Mouse (Mus musculus) embryonic facial prominence, embryonic 10.5 days (tissue): Measurements from ENCODE around the gene Aox2. TPM values are rescaled to one million over a fixed set of nuclear protein-coding genes. Genes with fewer than 3 reads are reported as not detected.
A peak's percentile ranks its signal among the peaks of the same experiment; 100 is the strongest.

Experiments used
- DNase-seq: peaks from one replicate; pipeline ENCODE4 v3.0.0-alpha.2; 2017; ENCODE audit warnings: low spot score
- H3K27ac ChIP-seq: fragments of 300-500 bp; sonication (generic); replicated peaks from 2 replicates; pipeline ENCODE4 v1.5.1; 2016; ENCODE audit warnings: mild to moderate bottlenecking
- H3K27me3 ChIP-seq: fragments of 300-500 bp; sonication (generic); replicated peaks from 2 replicates; pipeline ENCODE4 v1.6.1; 2016; ENCODE audit warnings: low read depth, mild to moderate bottlenecking; ENCODE audit not compliant: poor library complexity, severe bottlenecking
- H3K36me3 ChIP-seq: fragments of 300-500 bp; sonication (generic); replicated peaks from 2 replicates; pipeline ENCODE4 v1.6.1; 2016; ENCODE audit warnings: mild to moderate bottlenecking, moderate library complexity
- H3K4me1 ChIP-seq: fragments of 300-500 bp; sonication (generic); 2 replicates; pipeline ENCODE4 v1.6.1; 2016
- H3K4me3 ChIP-seq: fragments of 300-500 bp; sonication (generic); 2 replicates; pipeline ENCODE4 v1.5.1; 2016; ENCODE audit warnings: mild to moderate bottlenecking, moderate library complexity
- H3K9me3 ChIP-seq: fragments of 300-500 bp; sonication (generic); 2 replicates; pipeline ENCODE4 v1.6.1; 2016; ENCODE audit warnings: mild to moderate bottlenecking
- WGBS: fragments of 180-500 bp; shearing (Covaris S2); methylation state at CpG from one replicate; pipeline ENCODE4 v1.1.7; 2016; 5-methylcytosine and 5-hydroxymethylcytosine counted together
- polyA plus RNA-seq: library from polyadenylated mRNA; unstranded; fragments of >200 nt; fragmentation: Nextera tagmentation; extraction: Ambion mirVana; gene quantifications from 2 replicates; pipeline ENCODE4 v1.2.1, GENCODE M21; 2016

Gene Aox2
- polyA plus RNA-seq, 1 experiment from 2014 or later, result 0.04 TPM

GRCm38 (mm10) chr1:58294730-58295129 is 16.6 kb downstream of the Aox2 start:
- peaks cover 22% of the 10 kb centered on the region for H3K4me1 ChIP-seq
- H3K27ac ChIP-seq, result no peak overlapping the region
- no peaks in the 10 kb centered on the region for H3K36me3 ChIP-seq
- H3K27me3 ChIP-seq, result no peaks in the 10 kb centered on the region
- no peak overlapping the region for H3K4me3 ChIP-seq
- WGBS, result 82% methylated on average over 5 of the region's 5 CpGs
- no peaks in the 10 kb centered on the region for H3K9me3 ChIP-seq
- no peak for DNase-seq

GRCm38 (mm10) chr1:58296278-58296677 is 18.2 kb downstream of the Aox2 start:
- H3K4me1 ChIP-seq, result peaks cover 17% of the 10 kb centered on the region
- 5% methylated on average over 7 of the region's 7 CpGs for WGBS
- H3K27me3 ChIP-seq, result no peaks in the 10 kb centered on the region
- no peaks in the 10 kb centered on the region for H3K36me3 ChIP-seq
- H3K4me3 ChIP-seq, result no peak overlapping the region
- peak; percentile 74 for DNase-seq
- H3K27ac ChIP-seq, result no peak overlapping the region
- H3K9me3 ChIP-seq, result no peaks in the 10 kb centered on the region

- H3K27ac ChIP-seq, result no peak overlapping the region
- no peaks in the 10 kb centered on the region for H3K9me3 ChIP-seq
- 59% methylated on average over 4 of the region's 4 CpGs for WGBS
- no peak for DNase-seq
- H3K4me3 ChIP-seq, result no peak overlapping the region
- H3K4me1 ChIP-seq, result peaks cover 12% of the 10 kb centered on the region
- H3K27me3 ChIP-seq, result no peaks in the 10 kb centered on the region
- H3K36me3 ChIP-seq, result no peaks in the 10 kb centered on the region
Measured at GRCm38 (mm10) chr1:58296821-58297220, 18.7 kb downstream of the Aox2 start.

GRCm38 (mm10) chr1:58298347-58298746 is 20.2 kb downstream of the Aox2 start:
- 74% methylated on average over 6 of the region's 6 CpGs for WGBS
- no peak overlapping the region for H3K27ac ChIP-seq
- H3K9me3 ChIP-seq, result no peaks in the 10 kb centered on the region
- H3K27me3 ChIP-seq, result no peaks in the 10 kb centered on the region
- no peaks in the 10 kb centered on the region for H3K36me3 ChIP-seq
- no peak overlapping the region for H3K4me3 ChIP-seq
- H3K4me1 ChIP-seq, result peaks cover 8% of the 10 kb centered on the region
- DNase-seq, result no peak

DNA sequence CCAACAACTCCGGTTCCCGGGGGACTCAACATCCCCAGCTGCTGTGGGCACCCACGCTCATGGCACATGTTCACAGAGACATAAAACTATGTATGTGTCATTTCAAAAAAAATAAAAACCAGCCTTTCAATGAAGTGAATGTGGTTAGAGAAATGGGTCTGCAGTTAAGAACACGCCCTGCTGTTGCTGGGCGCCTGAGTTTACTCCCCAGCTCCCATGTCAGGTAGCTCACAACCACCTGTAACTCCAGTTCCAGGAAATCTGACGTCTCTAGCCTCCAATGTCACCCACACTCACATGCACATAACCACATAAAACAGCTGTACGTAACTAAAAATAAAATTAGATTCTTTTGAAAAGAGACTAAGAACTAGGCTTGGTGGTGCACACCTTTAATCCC is 22.9 kb downstream of the Aox2 start:
- H3K36me3 ChIP-seq, result no peaks in the 10 kb centered on the region
- H3K4me1 ChIP-seq, result peaks cover 5% of the 10 kb centered on the region
- WGBS, result 90% methylated on average over 7 of the region's 7 CpGs
- H3K27ac ChIP-seq, result no peak overlapping the region
- H3K4me3 ChIP-seq, result no peak overlapping the region
- DNase-seq, result no peak
- H3K27me3 ChIP-seq, result no peaks in the 10 kb centered on the region
- no peaks in the 10 kb centered on the region for H3K9me3 ChIP-seq

GRCm38 (mm10) chr1:58302015-58302414 is 23.9 kb downstream of the Aox2 start:
- no peaks in the 10 kb centered on the region for H3K36me3 ChIP-seq
- H3K4me1 ChIP-seq, result peaks cover 2% of the 10 kb centered on the region; the same call in 1 of the 2 replicates
- no peak overlapping the region; the same call in 1 of the 2 replicates for H3K27ac ChIP-seq
- no peaks in the 10 kb centered on the region for H3K27me3 ChIP-seq
- no peak for DNase-seq
- WGBS, result 54% methylated on average over 6 of the region's 6 CpGs
- no peak overlapping the region for H3K4me3 ChIP-seq
- no peaks in the 10 kb centered on the region for H3K9me3 ChIP-seq

GRCm38 (mm10) chr1:58303009-58303408 is 24.9 kb downstream of the Aox2 start:
- WGBS, result 92% methylated on average over 6 of the region's 6 CpGs
- Histone ChIP-seq H3K27ac (no peak overlapping the region), H3K4me1 (peaks cover 5% of the 10 kb centered on the region; the same call in 1 of the 2 replicates), H3K9me3 (no peaks in the 10 kb centered on the region), H3K36me3 (no peaks in the 10 kb centered on the region), H3K27me3 (no peaks in the 10 kb centered on the region), H3K4me3 (no peak overlapping the region)
- DNase-seq, result no peak

DNA sequence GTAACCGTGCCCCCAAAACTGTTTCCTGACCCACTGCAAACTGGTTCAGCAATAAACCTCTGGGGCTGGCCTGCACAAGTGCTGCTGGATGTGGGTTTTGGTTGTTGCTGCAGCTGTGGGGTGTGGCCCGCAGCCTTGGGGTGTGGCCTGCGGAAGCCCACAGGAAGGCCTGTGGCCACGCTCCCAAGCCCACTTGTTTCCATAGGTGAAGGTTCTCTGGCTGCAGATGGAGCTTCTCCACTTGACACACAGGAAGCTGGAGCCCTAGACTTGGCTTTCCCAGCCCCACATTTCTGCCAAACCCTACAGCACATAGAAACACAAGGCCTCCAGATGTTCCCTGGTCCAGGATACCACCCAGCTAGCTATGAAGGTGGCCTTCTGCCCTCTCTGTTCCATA is 25.6 kb downstream of the Aox2 start:
- peaks cover 5% of the 10 kb centered on the region; the same call in 1 of the 2 replicates for H3K4me1 ChIP-seq
- H3K27ac ChIP-seq, result no peak overlapping the region
- WGBS, result 90% methylated on average over 4 of the region's 4 CpGs
- no peak for DNase-seq
- no peaks in the 10 kb centered on the region for H3K9me3 ChIP-seq
- H3K36me3 ChIP-seq, result no peaks in the 10 kb centered on the region
- no peaks in the 10 kb centered on the region for H3K27me3 ChIP-seq
- no peak overlapping the region for H3K4me3 ChIP-seq

DNA sequence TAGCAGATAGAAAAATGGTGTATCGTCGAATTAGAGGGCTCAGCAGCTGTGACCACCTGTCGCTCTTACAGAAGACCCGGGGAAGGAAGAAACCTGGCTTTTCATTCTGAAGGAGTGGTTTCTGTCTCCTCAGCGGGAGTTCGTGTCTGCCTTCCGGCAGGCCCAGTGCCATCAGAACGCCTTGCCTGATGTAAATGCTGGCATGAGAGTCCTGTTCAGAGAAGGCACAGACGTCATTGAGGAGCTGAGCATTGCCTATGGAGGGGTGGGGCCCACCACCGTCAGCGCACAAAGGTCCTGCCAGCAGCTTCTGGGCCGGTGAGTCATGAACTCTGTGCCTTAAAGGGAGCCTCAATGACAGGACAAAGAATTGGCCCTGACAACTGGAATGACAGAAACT is 26.2 kb downstream of the Aox2 start:
- WGBS, result 73% methylated on average over 12 of the region's 12 CpGs
- peaks cover 5% of the 10 kb centered on the region; the same call in 1 of the 2 replicates for H3K4me1 ChIP-seq
- H3K4me3 ChIP-seq, result no peak overlapping the region
- DNase-seq, result no peak
- H3K27ac ChIP-seq, result no peak overlapping the region
- no peaks in the 10 kb centered on the region for H3K36me3 ChIP-seq
- H3K9me3 ChIP-seq, result no peaks in the 10 kb centered on the region
- H3K27me3 ChIP-seq, result no peaks in the 10 kb centered on the region

GRCm38 (mm10) chr1:58307181-58307580 is 29.1 kb downstream of the Aox2 start:
- Histone ChIP-seq H3K9me3 (no peaks in the 10 kb centered on the region), H3K4me3 (no peak overlapping the region), H3K4me1 (peaks cover 3% of the 10 kb centered on the region; the same call in 1 of the 2 replicates), H3K36me3 (no peaks in the 10 kb centered on the region), H3K27me3 (no peaks in the 10 kb centered on the region), H3K27ac (no peak overlapping the region)
- 81% methylated on average over 8 of the region's 8 CpGs for WGBS
- DNase-seq, result no peak

- Histone ChIP-seq H3K9me3 (no peaks in the 10 kb centered on the region), H3K4me1 (peaks cover 3% of the 10 kb centered on the region; the same call in 1 of the 2 replicates), H3K27me3 (no peaks in the 10 kb centered on the region), H3K4me3 (no peak overlapping the region), H3K27ac (no peak overlapping the region), H3K36me3 (no peaks in the 10 kb centered on the region)
- 91% methylated on average over 8 of the region's 8 CpGs for WGBS
- DNase-seq, result no peak
Measured at GRCm38 (mm10) chr1:58308594-58308993, 30.5 kb downstream of the Aox2 start.

GRCm38 (mm10) chr1:58309853-58310252 is 31.7 kb downstream of the Aox2 start:
- H3K4me1 ChIP-seq, result 0 out of 2 replicates have a peak, but pooled peaks cover 3% of the 10 kb centered on the region
- no peak for DNase-seq
- no peak overlapping the region for H3K27ac ChIP-seq
- H3K4me3 ChIP-seq, result no peak overlapping the region
- H3K36me3 ChIP-seq, result no peaks in the 10 kb centered on the region
- H3K27me3 ChIP-seq, result no peaks in the 10 kb centered on the region
- 82% methylated on average over 4 of the region's 4 CpGs for WGBS
- H3K9me3 ChIP-seq, result no peaks in the 10 kb centered on the region

DNA sequence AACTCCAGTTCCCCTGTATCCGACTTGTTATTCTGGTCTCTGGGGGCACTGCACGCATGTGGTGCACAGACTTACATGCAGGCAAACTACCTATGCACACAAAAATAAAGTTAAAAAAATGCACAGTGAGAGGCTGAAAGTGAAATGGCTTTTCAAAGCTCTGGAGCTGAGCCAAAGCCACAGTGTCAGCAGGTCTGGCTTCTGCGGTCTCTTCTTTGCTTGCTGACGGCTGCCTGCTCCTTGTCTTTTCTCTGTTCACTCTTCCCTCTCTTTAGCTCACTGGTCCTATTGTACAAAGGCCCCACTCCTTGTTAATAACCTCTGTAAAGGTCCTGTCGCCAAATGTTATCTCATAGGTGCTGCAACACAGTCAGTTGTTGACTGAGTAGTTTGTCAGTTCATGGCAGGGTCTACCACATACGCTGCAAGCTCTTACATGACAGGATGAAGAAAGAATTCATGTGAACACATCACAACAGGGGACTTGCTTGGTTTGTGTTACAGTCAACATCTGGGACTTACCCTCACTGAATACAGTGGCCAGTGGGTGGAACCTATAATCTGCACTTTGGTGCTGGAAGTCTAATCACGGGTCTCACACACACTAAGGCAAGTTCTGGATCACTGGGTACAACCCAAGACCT is 33.2 kb downstream of the Aox2 start:
- no peak for DNase-seq
- Histone ChIP-seq H3K27me3 (no peaks in the 10 kb centered on the region), H3K9me3 (no peaks in the 10 kb centered on the region), H3K36me3 (no peaks in the 10 kb centered on the region), H3K4me1 (0 out of 2 replicates have a peak, but pooled peaks cover 3% of the 10 kb centered on the region), H3K27ac (no peak overlapping the region), H3K4me3 (no peak overlapping the region)
- WGBS, result 88% methylated on average over 7 of the region's 7 CpGs
